17 mouse cellular contexts compared by ENCODE assay signal in genomic region chr4:46412113-46412512, GRCm38 (mm10). TPM values are rescaled to one million over a fixed set of nuclear protein-coding genes. Genes with fewer than 3 reads are reported as not detected.
A peak's percentile ranks its signal among the peaks of the same experiment; 100 is the strongest.
DNase-seq lines count a peak whose midpoint lies in the region; ATAC-seq and TF ChIP-seq lines count a peak whose summit lies in the region.
"Had no signal": no experiment of that assay in that cellular context is flagged by ENCODE, and none has a peak within 500 bp of the region (broad histone marks: within the 10 kb centered on the region; RNA-seq: fewer than 3 reads in every experiment).

No protein-coding gene starts in this region.

- H3K4me3 ChIP-seq in heart, embryonic 10.5 days = no peak overlapping the region
- H3K4me3 ChIP-seq in bone marrow, adult 2 months (replicated peaks; ENCODE audit: control insufficient read depth, low read depth, low read length) = no peak overlapping the region
- no peak overlapping the region for H3K4me3 ChIP-seq in liver, embryonic 14.5 days (ENCODE audit: insufficient read depth in 1 of 2, low read depth in 2 of 2, low read length in 2 of 2)
- H3K4me3 ChIP-seq: forebrain, embryonic 13.5 days; hindbrain, embryonic 10.5 days had no signal

- TF ChIP-seq EP300 in liver, embryonic 14.5 days (IDR thresholded peaks at IDR 0.05; ENCODE audit: low read depth) = no peak

- no peak for TF ChIP-seq CTCF in bone marrow, adult 2 months (IDR thresholded peaks at IDR 0.05; ENCODE audit: control insufficient read depth, insufficient read depth, low read length)
- TF ChIP-seq CTCF in liver, embryonic 14.5 days (IDR thresholded peaks at IDR 0.05; ENCODE audit: low read depth) = peak; percentile 19; the same call in 1 of the 2 replicates

- H3K36me3 ChIP-seq in heart, embryonic 10.5 days = no peaks in the 10 kb centered on the region
- no peaks in the 10 kb centered on the region for H3K36me3 ChIP-seq in liver, embryonic 14.5 days (replicated peaks; ENCODE audit: control insufficient read depth, insufficient read depth, low read depth)
- H3K36me3 ChIP-seq: hindbrain, embryonic 10.5 days had no signal

- no peak for TF ChIP-seq POLR2A in bone marrow, adult 2 months (IDR thresholded peaks at IDR 0.05; ENCODE audit: borderline replicate concordance, control insufficient read depth, low read depth, low read length)

- no peaks in the 10 kb centered on the region; the same call in 1 of the 2 replicates for H3K4me1 ChIP-seq in heart, embryonic 10.5 days
- peaks cover 9% of the 10 kb centered on the region for H3K4me1 ChIP-seq in bone marrow, adult 2 months (ENCODE audit: control insufficient read depth, insufficient read depth, low read length)
- peaks cover 54 to 71% of the 10 kb centered on the region in 2 experiments for H3K4me1 ChIP-seq in liver, embryonic 14.5 days (replicated peaks; ENCODE audit: control insufficient read depth in 2 of 2, insufficient read depth in 2 of 2, low read length in 1 of 2)
- H3K4me1 ChIP-seq: forebrain, embryonic 13.5 days; hindbrain, embryonic 10.5 days had no signal

- H3K27ac ChIP-seq in heart, embryonic 10.5 days = 0 out of 2 replicates have a peak overlapping the region, but pooled peaks have one; percentile 49
- H3K27ac ChIP-seq in bone marrow, adult 2 months (ENCODE audit: control insufficient read depth, insufficient read depth, low read depth, low read length, poor library complexity) = peak overlapping the region; percentile 11; the same call in 1 of the 2 replicates
- peak overlapping the region; percentile 93 for H3K27ac ChIP-seq in liver, embryonic 14.5 days
- H3K27ac ChIP-seq: forebrain, embryonic 13.5 days; hindbrain, embryonic 10.5 days had no signal

- H3K9me3 ChIP-seq in heart, embryonic 10.5 days = no peaks in the 10 kb centered on the region
- H3K9me3 ChIP-seq in liver, embryonic 14.5 days (ENCODE audit: control insufficient read depth, low read length) = no peaks in the 10 kb centered on the region
- H3K9me3 ChIP-seq: forebrain, embryonic 13.5 days; hindbrain, embryonic 10.5 days had no signal

- WGBS in heart, embryonic 10.5 days = 52% methylated on average over 1 of the region's 1 CpGs
- WGBS in bone marrow, adult 2 months = 5% methylated on average over 1 of the region's 1 CpGs
- 13% methylated on average over 1 of the region's 1 CpGs for WGBS in liver, embryonic 14.5 days (ENCODE audit: insufficient replicate concordance)

- peak overlapping the region; percentile 16; the same call in 1 of the 2 replicates for H3K4me2 ChIP-seq in liver, embryonic 14.5 days (ENCODE audit: low read depth)
- H3K4me2 ChIP-seq: forebrain, embryonic 13.5 days had no signal

- ATAC-seq in liver, embryonic 14.5 days (ENCODE audit: insufficient read depth) = no peak
- 0 out of 2 replicates have a peak, but pooled peaks have one; percentile 5 for ATAC-seq in megakaryocyte-erythroid progenitor cell, adult 5-6 weeks (replicated peaks; ENCODE audit: low FRiP score, low TSS enrichment, poor library complexity, severe bottlenecking)
- ATAC-seq: forebrain, embryonic 13.5 days; midbrain, embryonic 16.5 days had no signal

- no peak for DNase-seq in heart, embryonic 10.5 days (ENCODE audit: low spot score)
- no peak for DNase-seq in heart, adult 9 months (ENCODE audit: low spot score in 2 of 2)
- no peak for DNase-seq in liver, embryonic 14.5 days (ENCODE audit: low read depth in 3 of 3, low spot score in 3 of 3)
- DNase-seq in cerebellum, adult 9-10 months = no peak
- DNase-seq in lung, postnatal 10 days = no peak
- DNase-seq: cerebellum, postnatal 14 days; kidney, adult 8-10 months had no signal

- no peaks in the 10 kb centered on the region for H3K27me3 ChIP-seq in heart, embryonic 10.5 days (ENCODE audit: insufficient read depth, poor library complexity, severe bottlenecking)
- no peaks in the 10 kb centered on the region for H3K27me3 ChIP-seq in liver, embryonic 14.5 days (ENCODE audit: control insufficient read depth, insufficient read depth, low read length)
- H3K27me3 ChIP-seq: forebrain, embryonic 13.5 days had no signal

- H3K9ac ChIP-seq in liver, embryonic 14.5 days (replicated peaks) = peak overlapping the region; percentile 62
- H3K9ac ChIP-seq: forebrain, embryonic 13.5 days had no signal

RNA-seq across cellular contexts. Expression of gene Hemgn, which starts 1.2 kb away (rescaled TPM):
- polyA plus RNA-seq in heart, embryonic 10.5 days (2016; fragmentation: Nextera tagmentation; extraction: Ambion mirVana) = 35.8 and 50.0 TPM in 2 replicates
- polyA plus RNA-seq in bone marrow, adult 2 months (2011; ENCODE audit: insufficient read depth, insufficient read length, low replicate concordance, missing spikeins) = 152 and 243 TPM in 2 replicates
- polyA plus RNA-seq in liver, embryonic 14.5 days (2012; rRNA removed) = 191 and 274 TPM in 2 replicates
- polyA plus RNA-seq in liver, embryonic 14.5 days (2014; fragmentation: Nextera tagmentation; extraction: Ambion mirVana) = 293 and 315 TPM in 2 replicates
- 120 and 199 TPM in 2 replicates for total RNA-seq in megakaryocyte-erythroid progenitor cell, adult 5-6 weeks (2014; fragmentation: Nextera tagmentation)
- total RNA-seq in megakaryocyte-erythroid progenitor cell, adult 5-6 weeks (2017) = 129 and 182 TPM in 2 replicates
- total RNA-seq: gastrocnemius, adult 8-10 months; layer of hippocampus, postnatal 14 days; left cerebral cortex, postnatal 36 days; liver, adult 2 months had no signal
- polyA plus RNA-seq: liver, adult 2 months; midbrain, embryonic 16.5 days; small intestine, adult 2 months had no signal

RNA-seq across cellular contexts. Expression of gene Trmo, which starts 22.9 kb away (rescaled TPM):
- 10.3 and 11.6 TPM in 2 replicates for polyA plus RNA-seq in heart, embryonic 10.5 days (2016; fragmentation: Nextera tagmentation; extraction: Ambion mirVana)
- polyA plus RNA-seq in bone marrow, adult 2 months (2011; ENCODE audit: insufficient read depth, insufficient read length, low replicate concordance, missing spikeins) = 20.7 and 27.0 TPM in 2 replicates
- polyA plus RNA-seq in liver, embryonic 14.5 days (2012; rRNA removed) = 13.9 and 16.1 TPM in 2 replicates
- polyA plus RNA-seq in liver, embryonic 14.5 days (2014; fragmentation: Nextera tagmentation; extraction: Ambion mirVana) = 8.2 and 11.6 TPM in 2 replicates
- 5.6 and 10.7 TPM in 2 replicates for total RNA-seq in megakaryocyte-erythroid progenitor cell, adult 5-6 weeks (2014; fragmentation: Nextera tagmentation)
- 8.9 and 11.4 TPM in 2 replicates for total RNA-seq in megakaryocyte-erythroid progenitor cell, adult 5-6 weeks (2017)

RNA-seq across cellular contexts. Expression of gene Anp32b, which starts 38.6 kb away (rescaled TPM):
- 246 and 343 TPM in 2 replicates for polyA plus RNA-seq in heart, embryonic 10.5 days (2016; fragmentation: Nextera tagmentation; extraction: Ambion mirVana)
- 614 and 712 TPM in 2 replicates for polyA plus RNA-seq in bone marrow, adult 2 months (2011; ENCODE audit: insufficient read depth, insufficient read length, low replicate concordance, missing spikeins)
- 60.1 and 171 TPM in 2 replicates for polyA plus RNA-seq in liver, embryonic 14.5 days (2012; rRNA removed)
- polyA plus RNA-seq in liver, embryonic 14.5 days (2014; fragmentation: Nextera tagmentation; extraction: Ambion mirVana) = 351 and 427 TPM in 2 replicates
- total RNA-seq in megakaryocyte-erythroid progenitor cell, adult 5-6 weeks (2014; fragmentation: Nextera tagmentation) = 736 and 1,006 TPM in 2 replicates
- 180 and 265 TPM in 2 replicates for total RNA-seq in megakaryocyte-erythroid progenitor cell, adult 5-6 weeks (2017)

Comparison
In these comparisons a context has a peak if more than half of its experiments do, and no peak if none do; other contexts are left out.
1. H3K27ac ChIP-seq: peak in every context shown above with its lines; median percentile 93 in liver, embryonic 14.5 days; 49 in heart, embryonic 10.5 days; 11 in bone marrow, adult 2 months.